Mouse (Mus musculus): ENCODE results near the gene Smpd3. TPM values are rescaled to one million over a fixed set of nuclear protein-coding genes. Genes with fewer than 3 reads are reported as not detected.

Gene Smpd3
- polyA plus RNA-seq, 1 experiment from 2014 or later: 39.5 TPM

DNA sequence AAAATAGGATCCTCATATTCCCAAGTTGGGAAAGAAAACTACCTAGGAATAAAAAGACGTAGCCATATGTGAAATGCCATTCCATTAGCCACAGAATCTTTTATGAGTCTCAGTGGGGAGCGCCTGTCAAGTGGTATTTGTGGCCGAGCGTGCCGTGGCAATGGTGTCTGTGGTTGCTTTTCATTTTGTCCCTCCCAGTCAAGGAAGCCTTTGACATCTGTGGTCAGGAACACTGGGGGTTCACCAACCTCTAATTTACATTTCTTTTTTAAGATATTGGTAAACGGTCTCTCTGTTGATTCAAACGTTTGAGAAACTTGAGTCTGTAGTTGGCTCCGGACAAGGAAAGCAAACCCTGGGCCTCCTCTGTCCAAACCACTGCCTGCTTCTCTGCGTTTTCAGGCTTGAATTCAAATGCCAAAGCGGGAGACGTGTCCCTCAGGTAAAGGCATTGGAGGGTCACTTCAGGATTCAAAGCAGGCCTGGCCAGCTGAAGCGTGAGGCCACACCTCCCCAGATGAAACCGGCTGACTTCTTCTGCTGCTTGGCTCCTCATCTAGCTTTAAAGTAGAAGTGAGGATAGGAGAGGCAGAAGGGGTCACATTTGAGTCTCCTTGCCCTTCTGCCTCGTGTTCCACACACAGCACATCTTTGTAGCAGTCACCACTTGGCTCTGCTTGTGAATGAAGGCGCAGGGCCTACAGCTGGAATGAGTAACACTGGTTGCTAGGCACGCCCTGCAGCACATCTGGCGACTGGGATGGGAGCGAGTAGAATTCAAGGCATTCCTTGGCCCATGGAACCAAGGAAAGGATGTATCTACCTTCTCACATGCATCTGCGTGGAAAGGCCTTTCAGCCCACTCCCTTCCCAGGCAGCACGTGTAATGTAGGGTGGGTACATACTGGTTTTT lies 45.0 kb downstream of the Smpd3 start:
- H3K27me3 ChIP-seq (ENCODE audit: control insufficient read depth, insufficient read depth, low read length): no peaks in the 10 kb centered on the region
- no peaks in the 10 kb centered on the region for H3K36me3 ChIP-seq (ENCODE audit: control insufficient read depth, insufficient read depth, low read length)
- no peak overlapping the region for H3K4me3 ChIP-seq (ENCODE audit: low read depth, low read length)
- no peak for ATAC-seq (ENCODE audit: low read depth)
- H3K9me3 ChIP-seq (ENCODE audit: control insufficient read depth, low read length): no peaks in the 10 kb centered on the region
- 0 out of 2 replicates have a peak, but pooled peaks cover under 1% of the 10 kb centered on the region for H3K4me1 ChIP-seq (ENCODE audit: control insufficient read depth, insufficient read depth, low read length)
- no peak overlapping the region for H3K9ac ChIP-seq (replicated peaks; ENCODE audit: low read depth, low read length)
- H3K27ac ChIP-seq (ENCODE audit: low read depth, low read length): no peak overlapping the region
- 59% methylated on average over 20 of the region's 20 CpGs for WGBS
- no peak overlapping the region for H3K4me2 ChIP-seq (ENCODE audit: low read depth, low read length)

GRCm38 (mm10) chr8:106289464-106289863 lies 48.3 kb downstream of the Smpd3 start:
- Histone ChIP-seq H3K4me1 (ENCODE audit: control insufficient read depth, insufficient read depth, low read length) (peaks cover 7% of the 10 kb centered on the region), H3K36me3 (ENCODE audit: control insufficient read depth, insufficient read depth, low read length) (no peaks in the 10 kb centered on the region), H3K27me3 (ENCODE audit: control insufficient read depth, insufficient read depth, low read length) (no peaks in the 10 kb centered on the region), H3K27ac (ENCODE audit: low read depth, low read length) (no peak overlapping the region), H3K4me3 (ENCODE audit: low read depth, low read length) (no peak overlapping the region), H3K9ac (replicated peaks; ENCODE audit: low read depth, low read length) (no peak overlapping the region), H3K9me3 (ENCODE audit: control insufficient read depth, low read length) (no peaks in the 10 kb centered on the region), H3K4me2 (ENCODE audit: low read depth, low read length) (no peak overlapping the region)
- no peak for ATAC-seq (ENCODE audit: low read depth)
- WGBS: 63% methylated on average over 7 of the region's 7 CpGs

- H3K27me3 ChIP-seq (ENCODE audit: control insufficient read depth, insufficient read depth, low read length): no peaks in the 10 kb centered on the region
- H3K4me1 ChIP-seq (ENCODE audit: control insufficient read depth, insufficient read depth, low read length): peaks cover 7% of the 10 kb centered on the region
- H3K36me3 ChIP-seq (ENCODE audit: control insufficient read depth, insufficient read depth, low read length): no peaks in the 10 kb centered on the region
- H3K9me3 ChIP-seq (ENCODE audit: control insufficient read depth, low read length): no peaks in the 10 kb centered on the region
- no peak overlapping the region for H3K4me3 ChIP-seq (ENCODE audit: low read depth, low read length)
- H3K4me2 ChIP-seq (ENCODE audit: low read depth, low read length): no peak overlapping the region
- H3K9ac ChIP-seq (replicated peaks; ENCODE audit: low read depth, low read length): no peak overlapping the region
- no peak overlapping the region for H3K27ac ChIP-seq (ENCODE audit: low read depth, low read length)
- no peak for ATAC-seq (ENCODE audit: low read depth)
- WGBS: 26% methylated on average over 3 of the region's 3 CpGs
Measured at GRCm38 (mm10) chr8:106288732-106289131, 49.1 kb downstream of the Smpd3 start.

DNA sequence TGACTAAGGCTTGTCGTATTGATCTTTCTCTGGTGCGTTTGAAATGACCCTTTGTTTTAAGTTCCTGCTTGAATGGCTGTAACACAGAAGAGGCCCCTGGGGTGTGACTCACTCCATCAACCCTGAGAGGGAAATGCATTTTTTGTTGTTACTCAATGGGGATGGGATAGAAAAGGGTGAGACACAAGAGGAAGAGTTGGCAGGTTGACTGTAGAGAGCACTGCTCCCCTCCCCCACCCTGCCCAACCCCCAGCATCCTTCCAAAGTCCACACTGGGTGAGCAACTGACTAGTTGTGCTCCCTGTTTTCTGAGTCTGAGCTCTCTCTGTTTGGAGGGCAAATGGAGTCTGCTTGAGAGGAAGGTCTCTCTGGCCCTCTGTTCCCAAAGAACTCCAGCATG lies 50.3 kb downstream of the Smpd3 start:
- Histone ChIP-seq H3K36me3 (ENCODE audit: control insufficient read depth, insufficient read depth, low read length) (0 out of 2 replicates have a peak, but pooled peaks cover 3% of the 10 kb centered on the region), H3K4me1 (ENCODE audit: control insufficient read depth, insufficient read depth, low read length) (peaks cover 7% of the 10 kb centered on the region), H3K27ac (ENCODE audit: low read depth, low read length) (no peak overlapping the region), H3K9me3 (ENCODE audit: control insufficient read depth, low read length) (no peaks in the 10 kb centered on the region), H3K4me2 (ENCODE audit: low read depth, low read length) (no peak overlapping the region), H3K27me3 (ENCODE audit: control insufficient read depth, insufficient read depth, low read length) (no peaks in the 10 kb centered on the region), H3K4me3 (ENCODE audit: low read depth, low read length) (no peak overlapping the region), H3K9ac (replicated peaks; ENCODE audit: low read depth, low read length) (no peak overlapping the region)
- WGBS: 4% methylated on average over 2 of the region's 2 CpGs
- ATAC-seq (ENCODE audit: low read depth): no peak

GRCm38 (mm10) chr8:106280844-106281243 lies 56.9 kb downstream of the Smpd3 start:
- H3K4me3 ChIP-seq (ENCODE audit: low read depth, low read length): no peak overlapping the region
- H3K9ac ChIP-seq (replicated peaks; ENCODE audit: low read depth, low read length): no peak overlapping the region
- H3K4me1 ChIP-seq (ENCODE audit: control insufficient read depth, insufficient read depth, low read length): no peaks in the 10 kb centered on the region
- H3K9me3 ChIP-seq (ENCODE audit: control insufficient read depth, low read length): no peaks in the 10 kb centered on the region
- WGBS: 44% methylated on average over 4 of the region's 4 CpGs
- no peak for ATAC-seq (ENCODE audit: low read depth)
- 0 out of 2 replicates have a peak, but pooled peaks cover 3% of the 10 kb centered on the region for H3K36me3 ChIP-seq (ENCODE audit: control insufficient read depth, insufficient read depth, low read length)
- H3K4me2 ChIP-seq (ENCODE audit: low read depth, low read length): no peak overlapping the region
- no peak overlapping the region for H3K27ac ChIP-seq (ENCODE audit: low read depth, low read length)
- H3K27me3 ChIP-seq (ENCODE audit: control insufficient read depth, insufficient read depth, low read length): no peaks in the 10 kb centered on the region

DNA sequence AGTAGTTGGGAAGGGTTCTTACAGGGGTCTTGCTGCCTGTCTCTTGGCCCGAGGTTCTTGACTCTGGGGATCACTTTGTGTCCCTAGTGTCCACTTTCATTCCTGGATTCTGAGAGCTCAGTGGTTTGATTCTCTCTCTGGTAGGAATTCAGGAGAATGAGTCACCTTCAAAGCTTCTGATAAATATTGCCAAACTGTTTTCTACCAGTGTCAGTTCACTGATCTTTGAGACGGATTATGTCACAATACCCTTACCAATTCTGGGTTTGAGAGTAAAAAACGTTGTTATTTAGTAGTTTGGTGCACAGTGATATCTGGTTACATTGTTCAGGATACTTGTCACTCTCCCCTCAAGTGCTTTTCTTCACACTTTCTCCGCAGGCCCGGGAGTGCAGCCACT lies 57.6 kb downstream of the Smpd3 start:
- H3K9ac ChIP-seq (replicated peaks; ENCODE audit: low read depth, low read length): no peak overlapping the region
- WGBS: 57% methylated on average over 5 of the region's 5 CpGs
- H3K36me3 ChIP-seq (ENCODE audit: control insufficient read depth, insufficient read depth, low read length): 0 out of 2 replicates have a peak, but pooled peaks cover 3% of the 10 kb centered on the region
- no peak overlapping the region for H3K27ac ChIP-seq (ENCODE audit: low read depth, low read length)
- no peak for ATAC-seq (ENCODE audit: low read depth)
- H3K4me3 ChIP-seq (ENCODE audit: low read depth, low read length): no peak overlapping the region
- no peaks in the 10 kb centered on the region for H3K27me3 ChIP-seq (ENCODE audit: control insufficient read depth, insufficient read depth, low read length)
- no peaks in the 10 kb centered on the region for H3K4me1 ChIP-seq (ENCODE audit: control insufficient read depth, insufficient read depth, low read length)
- H3K9me3 ChIP-seq (ENCODE audit: control insufficient read depth, low read length): no peaks in the 10 kb centered on the region
- H3K4me2 ChIP-seq (ENCODE audit: low read depth, low read length): no peak overlapping the region

DNA sequence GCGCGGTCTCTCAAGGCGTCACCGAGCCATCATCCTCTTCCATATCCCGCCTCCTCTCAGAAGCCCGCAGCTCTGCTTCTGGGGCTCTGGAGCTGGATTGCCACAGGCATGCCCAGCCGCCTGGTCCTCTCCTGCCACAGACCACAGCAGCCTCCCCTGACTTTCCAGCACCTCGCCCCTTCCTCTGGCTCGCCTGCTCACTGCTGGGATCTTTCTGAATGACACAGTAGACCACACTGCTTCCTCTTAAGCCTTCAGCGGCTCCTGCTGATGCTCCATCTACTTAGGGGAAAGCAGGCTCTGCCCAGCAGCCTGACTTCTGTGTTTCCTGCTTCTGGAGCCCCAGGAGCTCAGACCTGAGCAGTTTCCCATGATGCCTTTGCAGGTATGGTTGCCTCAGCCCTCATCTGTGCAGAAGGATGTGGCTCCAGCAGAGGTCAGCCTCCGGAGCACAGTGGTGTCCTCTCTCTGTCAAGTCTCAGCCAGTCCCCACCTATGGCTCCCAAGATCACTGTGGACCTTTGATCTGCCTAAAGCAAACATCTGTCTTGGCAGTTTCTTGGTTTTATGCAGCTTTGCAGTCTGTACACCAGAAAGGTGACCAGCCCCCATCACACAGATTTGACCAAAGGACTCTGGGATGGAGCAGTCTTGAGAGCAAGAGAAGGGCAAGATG lies 59.3 kb downstream of the Smpd3 start:
- H3K9me3 ChIP-seq (ENCODE audit: control insufficient read depth, low read length): no peaks in the 10 kb centered on the region
- H3K4me1 ChIP-seq (ENCODE audit: control insufficient read depth, insufficient read depth, low read length): no peaks in the 10 kb centered on the region
- 0 out of 2 replicates have a peak, but pooled peaks cover 2% of the 10 kb centered on the region for H3K36me3 ChIP-seq (ENCODE audit: control insufficient read depth, insufficient read depth, low read length)
- H3K4me3 ChIP-seq (ENCODE audit: low read depth, low read length): no peak overlapping the region
- H3K27me3 ChIP-seq (ENCODE audit: control insufficient read depth, insufficient read depth, low read length): no peaks in the 10 kb centered on the region
- no peak for ATAC-seq (ENCODE audit: low read depth)
- H3K27ac ChIP-seq (ENCODE audit: low read depth, low read length): no peak overlapping the region
- no peak overlapping the region for H3K9ac ChIP-seq (replicated peaks; ENCODE audit: low read depth, low read length)
- H3K4me2 ChIP-seq (ENCODE audit: low read depth, low read length): no peak overlapping the region
- 87% methylated on average over 11 of the region's 11 CpGs for WGBS

GRCm38 (mm10) chr8:106276709-106277317 lies 61.0 kb downstream of the Smpd3 start:
- H3K9me3 ChIP-seq (ENCODE audit: control insufficient read depth, low read length): no peaks in the 10 kb centered on the region
- H3K27me3 ChIP-seq (ENCODE audit: control insufficient read depth, insufficient read depth, low read length): no peaks in the 10 kb centered on the region
- H3K27ac ChIP-seq (ENCODE audit: low read depth, low read length): no peak overlapping the region
- ATAC-seq (ENCODE audit: low read depth): no peak
- 92% methylated on average over 5 of the region's 5 CpGs for WGBS
- H3K4me2 ChIP-seq (ENCODE audit: low read depth, low read length): no peak overlapping the region
- H3K9ac ChIP-seq (replicated peaks; ENCODE audit: low read depth, low read length): no peak overlapping the region
- H3K4me1 ChIP-seq (ENCODE audit: control insufficient read depth, insufficient read depth, low read length): peaks cover under 1% of the 10 kb centered on the region
- no peaks in the 10 kb centered on the region for H3K36me3 ChIP-seq (ENCODE audit: control insufficient read depth, insufficient read depth, low read length)
- H3K4me3 ChIP-seq (ENCODE audit: low read depth, low read length): no peak overlapping the region

- Histone ChIP-seq H3K4me2 (ENCODE audit: low read depth, low read length) (no peak overlapping the region), H3K27ac (ENCODE audit: low read depth, low read length) (no peak overlapping the region), H3K9me3 (ENCODE audit: control insufficient read depth, low read length) (no peaks in the 10 kb centered on the region), H3K4me3 (ENCODE audit: low read depth, low read length) (no peak overlapping the region), H3K27me3 (ENCODE audit: control insufficient read depth, insufficient read depth, low read length) (no peaks in the 10 kb centered on the region), H3K36me3 (ENCODE audit: control insufficient read depth, insufficient read depth, low read length) (no peaks in the 10 kb centered on the region), H3K4me1 (ENCODE audit: control insufficient read depth, insufficient read depth, low read length) (peaks cover 17% of the 10 kb centered on the region), H3K9ac (replicated peaks; ENCODE audit: low read depth, low read length) (no peak overlapping the region)
- ATAC-seq (ENCODE audit: low read depth): no peak
- WGBS: 90% methylated on average over 3 of the region's 3 CpGs
Measured at GRCm38 (mm10) chr8:106273468-106273867, 64.3 kb downstream of the Smpd3 start.

All from neural tube, embryonic 14.5 days (tissue).